Mouse (Mus musculus) frontal cortex, adult 2 months (tissue): ENCODE results near the gene Add3. TPM values are rescaled to one million over a fixed set of nuclear protein-coding genes. Genes with fewer than 3 reads are reported as not detected.

Experiments used
- DNase-seq, 2 experiments: peaks; one replicate each; pipeline ENCODE4 v3.0.0; 2022; ENCODE audit warnings: low spot score in 1 of 2; ENCODE audit errors: extremely low spot score in 1 of 2
- polyA plus RNA-seq: library from polyadenylated mRNA; depleted of rRNA; stranded (reverse); fragments of >200 nt; gene quantifications from 2 replicates; pipeline ENCODE4 v1.2.3, GENCODE M21; 2012

The Add3 gene
- polyA plus RNA-seq, 1 experiment: 83.1 TPM

DNA sequence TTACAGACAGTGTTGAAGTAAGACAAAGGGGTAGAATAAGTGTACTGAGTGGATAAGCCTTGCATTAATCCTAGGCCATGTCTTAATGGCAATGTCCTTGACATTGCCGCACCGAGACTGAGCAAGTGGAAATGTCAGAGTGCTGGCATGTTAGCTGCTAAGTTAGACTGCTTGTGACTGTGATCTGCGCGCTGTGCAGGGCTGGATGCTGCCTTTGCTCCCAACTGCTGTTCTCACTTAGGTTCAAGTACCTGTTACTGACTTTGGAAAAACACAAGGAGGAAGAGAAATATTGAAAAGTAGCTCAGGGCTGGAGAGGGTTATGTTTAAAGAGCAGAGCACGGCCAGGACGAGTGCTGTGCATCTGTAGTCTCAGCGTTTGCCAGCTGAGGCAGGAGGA lies 24.4 kb downstream of the Add3 start:
- DNase-seq: no peak

- peak; percentile 44 to 75 for DNase-seq
Measured at GRCm38 (mm10) chr19:53165305-53166240, 25.3 kb downstream of the Add3 start.

DNA sequence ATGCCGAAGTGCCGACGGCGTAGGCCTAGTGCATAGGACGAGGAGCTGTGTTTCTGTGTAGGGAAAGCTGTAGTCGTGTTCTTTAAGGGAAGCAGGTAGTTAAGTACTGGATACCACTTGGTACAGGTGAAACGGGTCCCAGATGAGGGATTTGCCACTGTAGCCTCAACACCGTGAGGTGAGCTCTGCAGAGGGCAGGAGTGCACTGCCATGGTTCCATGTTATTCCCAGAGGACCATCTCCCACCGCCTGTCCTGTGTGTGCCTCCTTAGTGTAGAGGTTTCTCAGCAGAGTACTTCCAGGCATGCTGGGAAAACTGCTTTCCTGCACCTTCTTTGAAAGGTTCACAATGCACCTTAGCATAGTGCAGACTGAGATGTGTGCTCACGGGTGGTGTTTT lies 26.1 kb downstream of the Add3 start:
- DNase-seq: no peak

DNA sequence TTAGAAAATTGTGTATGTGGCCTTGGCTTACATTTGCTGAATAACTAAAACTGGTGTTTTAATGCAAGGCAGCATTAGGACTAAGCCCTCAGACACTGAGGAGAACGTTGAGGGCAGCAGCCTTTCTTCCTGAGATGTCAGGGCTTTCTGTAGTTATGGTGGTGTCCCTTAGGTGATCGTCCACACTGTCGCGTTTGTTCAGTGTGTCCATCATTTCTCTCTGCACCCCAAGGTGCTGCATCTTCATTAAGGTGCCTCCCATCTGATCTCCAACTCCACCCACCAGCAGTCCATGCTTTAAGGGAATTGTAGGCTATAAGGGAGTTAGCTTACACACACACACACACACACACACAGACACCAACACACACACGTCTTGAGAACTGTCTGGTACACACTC lies 28.3 kb downstream of the Add3 start:
- DNase-seq: no peak

DNA sequence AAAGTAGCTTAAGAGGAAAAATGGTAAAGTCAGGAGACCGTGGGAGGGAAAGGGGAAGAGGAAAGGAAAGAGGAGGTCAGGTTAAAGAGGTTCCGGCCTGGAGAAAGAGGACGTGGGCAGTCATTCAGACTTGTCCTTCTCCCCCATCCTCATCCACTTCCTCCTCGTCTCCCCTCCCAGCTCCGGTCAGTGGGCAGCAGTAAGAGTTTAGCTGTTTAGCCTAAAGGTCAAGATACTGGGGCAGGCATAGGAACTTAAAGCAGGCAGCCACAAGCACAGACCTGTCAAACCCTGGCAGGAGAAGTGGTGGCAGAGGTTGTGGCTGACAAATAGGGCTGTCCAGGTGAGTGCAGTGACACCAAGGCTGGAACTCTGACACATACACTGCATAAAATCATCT lies 30.4 kb downstream of the Add3 start:
- DNase-seq: no peak

- no peak for DNase-seq
Measured at GRCm38 (mm10) chr19:53174034-53174433, 33.8 kb downstream of the Add3 start.

DNA sequence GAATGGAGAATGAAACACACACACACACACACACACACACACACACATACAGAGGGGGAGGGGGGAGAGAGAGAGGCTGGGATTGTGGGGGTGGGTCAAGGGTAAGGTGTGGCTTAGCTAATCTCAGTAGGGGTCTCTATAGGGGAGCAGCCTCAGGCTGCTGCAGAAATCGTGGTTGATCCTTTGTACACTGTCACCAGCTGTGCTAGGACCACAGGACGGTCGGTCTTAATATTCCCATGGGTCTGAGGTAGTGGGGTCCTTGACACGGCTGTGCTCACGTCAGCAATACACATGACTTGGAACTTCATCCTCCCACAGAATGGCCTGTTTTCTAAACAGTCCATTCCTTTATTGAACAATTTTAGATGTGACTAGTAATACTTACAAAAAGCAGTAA lies 35.3 kb downstream of the Add3 start:
- DNase-seq: no peak

DNA sequence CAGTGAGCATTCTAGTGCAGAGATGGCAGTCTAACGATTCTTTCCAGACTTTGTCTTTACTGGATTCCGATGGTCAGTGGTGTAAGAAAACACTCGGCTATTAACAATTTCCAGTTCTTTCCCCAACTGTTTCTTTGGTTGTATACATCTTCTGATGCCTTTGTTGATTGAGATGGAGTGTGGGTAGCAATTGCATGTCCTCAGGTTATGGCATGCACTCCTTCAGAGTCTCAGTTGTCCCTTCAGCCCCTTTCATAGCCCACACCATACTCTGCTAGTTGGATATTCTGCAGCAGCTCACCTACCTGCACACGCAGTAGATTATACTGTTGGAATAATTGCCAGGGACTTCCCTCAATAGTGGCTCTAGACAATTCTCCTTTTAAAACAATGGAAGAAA lies 36.3 kb downstream of the Add3 start:
- no peak for DNase-seq

DNA sequence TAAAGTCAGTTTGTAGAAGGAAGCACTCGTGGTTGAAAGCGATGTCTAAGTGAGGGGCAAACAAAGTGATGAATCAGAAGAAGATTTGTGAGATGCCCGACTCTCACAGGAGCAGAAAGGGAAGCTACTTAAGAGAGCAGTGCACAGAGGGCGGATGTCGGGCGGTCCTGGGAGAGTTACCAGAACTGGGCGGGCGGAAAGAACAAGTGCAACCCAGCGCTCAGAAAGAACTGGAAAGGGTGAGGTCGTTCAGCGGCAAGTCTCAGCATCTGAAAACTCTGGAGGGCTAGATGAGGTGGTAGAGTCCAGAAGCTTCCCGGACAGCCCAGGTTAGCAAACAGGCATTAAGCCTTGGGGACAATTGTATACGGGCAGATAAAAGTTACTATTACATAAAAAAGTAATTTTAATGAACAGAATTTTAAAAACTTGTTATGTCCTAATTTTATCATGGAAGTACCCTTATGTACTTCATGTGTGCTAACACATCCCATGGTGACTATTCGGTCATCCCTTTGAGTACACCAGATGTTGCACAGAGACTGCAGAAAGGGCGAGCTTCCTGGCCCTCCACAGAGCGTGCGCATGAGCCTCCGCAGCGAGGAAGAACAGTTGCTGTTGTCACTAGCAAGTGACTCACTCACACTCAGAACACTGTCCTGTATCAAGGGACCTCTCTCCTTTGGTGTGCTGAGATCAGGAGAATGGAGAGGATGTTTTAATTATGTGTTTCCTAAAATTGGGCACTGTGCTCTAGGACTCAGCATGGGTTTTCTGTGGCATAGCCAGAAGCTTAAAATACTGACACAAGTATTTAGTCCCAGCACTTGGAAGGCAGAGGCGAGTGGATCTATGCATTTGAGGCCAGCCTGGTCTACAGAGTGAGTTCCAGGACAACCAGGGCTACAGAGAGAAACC lies 38.6 kb downstream of the Add3 start:
- DNase-seq: no peak

DNA sequence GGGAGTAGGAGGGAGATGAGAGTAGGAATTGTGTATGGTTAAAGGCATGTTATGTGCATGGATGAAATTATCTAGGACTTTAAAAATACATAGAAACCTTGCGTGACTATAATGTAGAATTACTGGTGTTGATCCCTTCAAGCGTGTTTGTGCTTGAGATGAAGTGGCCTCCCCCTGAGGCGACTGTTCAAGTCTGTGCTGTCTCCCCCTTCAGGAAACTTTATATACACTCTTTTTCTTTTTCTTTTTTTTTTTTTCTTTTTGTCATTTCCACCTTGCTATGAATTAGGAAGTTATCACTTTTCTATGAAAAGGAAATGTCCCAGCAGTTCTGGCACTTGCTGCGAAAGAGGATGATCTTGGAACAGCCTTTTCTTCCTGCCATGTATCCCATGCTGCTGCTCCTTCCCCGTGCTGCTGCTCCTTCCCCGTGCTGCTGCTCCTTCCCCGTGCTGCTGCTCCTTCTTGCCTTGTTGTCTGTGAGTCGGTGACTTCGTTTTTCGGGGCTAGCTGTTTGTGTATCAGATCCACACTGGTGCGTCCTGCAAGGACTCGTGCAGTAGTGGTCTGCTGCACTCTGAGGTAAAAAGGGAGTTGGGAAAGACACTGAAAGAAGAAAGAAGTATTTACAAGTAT lies 40.0 kb downstream of the Add3 start:
- no peak for DNase-seq

GRCm38 (mm10) chr19:53181003-53181861 lies 41.0 kb downstream of the Add3 start:
- DNase-seq: peak in 1 of 2 experiments; percentile 45

GRCm38 (mm10) chr19:53183620-53184019 lies 43.4 kb downstream of the Add3 start:
- DNase-seq: no peak

- no peak for DNase-seq
Measured at GRCm38 (mm10) chr19:53184216-53184615, 44.0 kb downstream of the Add3 start.

DNA sequence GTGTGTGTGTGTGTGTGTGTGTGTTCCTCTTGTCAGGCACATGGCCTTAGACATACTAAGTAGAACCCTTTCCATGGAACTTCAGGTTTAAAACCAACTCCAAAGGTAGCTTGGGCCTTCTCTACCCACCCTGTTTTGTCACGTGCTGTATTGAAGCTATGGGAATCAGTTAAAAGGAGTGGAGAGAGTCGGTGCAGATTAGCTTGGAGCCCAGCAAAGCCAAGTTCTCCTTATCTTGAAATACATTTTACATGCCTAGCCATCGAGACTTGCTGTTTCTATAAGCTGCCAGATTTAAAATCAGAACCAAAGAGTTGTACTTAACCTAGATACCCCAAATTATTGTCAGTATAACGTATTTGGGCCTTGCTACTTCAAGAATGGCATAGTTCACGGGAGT lies 44.7 kb downstream of the Add3 start:
- DNase-seq: no peak

DNA sequence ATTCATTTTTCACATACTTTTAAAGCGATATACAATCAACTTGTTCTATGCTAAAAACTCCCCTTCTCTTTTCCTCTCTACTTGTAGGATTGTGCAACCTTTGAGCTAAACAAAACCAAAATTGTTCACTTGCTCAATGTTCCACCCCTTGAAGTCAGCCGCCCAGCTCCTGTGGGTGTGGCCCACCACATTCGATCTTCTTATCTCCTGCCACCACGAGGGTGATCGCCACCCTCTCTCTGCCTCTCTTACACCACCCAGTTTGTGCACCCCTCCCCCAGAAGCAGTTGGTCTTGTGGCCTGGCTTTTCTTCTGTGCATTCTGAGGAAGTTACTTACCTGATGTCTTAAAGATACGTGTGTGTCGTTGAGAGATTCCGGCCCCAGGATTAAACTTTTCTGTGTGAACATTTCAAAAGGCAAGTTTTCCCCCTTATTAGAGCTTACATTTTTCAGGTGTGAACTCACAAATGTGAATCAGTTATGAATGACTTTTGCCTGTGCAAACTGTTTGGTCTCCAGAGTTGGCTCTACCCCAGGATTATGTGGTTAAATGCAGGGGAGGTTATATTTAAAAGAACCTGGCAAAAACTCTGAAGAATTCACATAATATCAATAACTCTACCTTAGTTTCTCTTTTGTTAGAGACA lies 45.4 kb downstream of the Add3 start:
- DNase-seq: no peak

GRCm38 (mm10) chr19:53186456-53186855 lies 46.2 kb downstream of the Add3 start:
- no peak for DNase-seq

DNA sequence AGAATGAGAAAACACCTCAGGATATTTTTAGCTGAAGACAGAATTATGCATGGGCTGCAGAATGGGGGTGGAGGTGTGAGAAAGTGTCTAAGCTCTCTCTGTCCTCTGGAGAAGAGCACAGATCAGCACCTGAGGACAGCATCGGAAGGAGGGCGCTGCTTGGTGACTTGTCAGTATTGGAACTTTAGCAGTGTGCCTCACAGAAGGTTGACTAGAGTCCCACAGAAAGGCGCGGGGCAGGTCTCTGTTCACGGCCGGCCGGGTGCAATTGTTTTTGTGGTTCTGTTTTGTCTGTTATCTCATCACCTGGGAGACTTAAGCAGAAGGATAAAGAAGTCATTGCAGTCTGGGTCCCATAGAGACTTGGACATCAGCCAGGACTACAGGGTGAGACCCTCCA lies 47.3 kb downstream of the Add3 start:
- DNase-seq: no peak

- no peak for DNase-seq
Measured at GRCm38 (mm10) chr19:53188186-53188585, 47.9 kb downstream of the Add3 start.

- no peak for DNase-seq
Measured at GRCm38 (mm10) chr19:53188724-53189220, 48.5 kb downstream of the Add3 start.
